Mouse (Mus musculus) megakaryocyte, embryonic 14.5 days (primary cell): ENCODE data around the gene Rasgef1b.

ENCODE experiments used
- FLI1 ChIP-seq: IDR thresholded peaks from 2 replicates; pipeline ENCODE4 v1.6.1; 2012; ENCODE audit warnings: low read length, inconsistent platforms, mixed read lengths
- GATA1 ChIP-seq: IDR thresholded peaks from 3 replicates; pipeline ENCODE4 v1.6.1; 2012; ENCODE audit warnings: mixed read lengths, low read length, inconsistent platforms, borderline replicate concordance

DNA sequence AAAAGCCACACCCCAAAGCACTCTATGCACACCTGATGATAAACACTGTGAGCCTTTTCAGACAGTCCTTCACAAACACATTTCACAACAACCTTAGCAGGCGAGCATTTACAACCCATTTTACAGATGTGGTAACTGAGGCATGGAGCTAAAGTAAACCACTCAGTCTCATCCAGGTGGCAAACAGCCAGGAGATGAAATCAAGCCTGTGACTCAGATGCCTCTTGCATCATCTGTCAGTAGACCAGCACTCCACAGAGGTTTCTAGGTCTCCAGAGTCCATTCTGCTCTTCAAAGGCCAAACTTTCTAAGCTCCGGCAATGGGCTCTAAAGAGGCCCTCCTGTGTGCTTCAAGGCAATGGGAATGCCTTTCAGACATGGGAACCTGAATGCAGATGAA is 396.8 kb downstream of the Rasgef1b start:
- no peak for TF ChIP-seq FLI1
- TF ChIP-seq GATA1 = no peak
